In the genomic region with DNA sequence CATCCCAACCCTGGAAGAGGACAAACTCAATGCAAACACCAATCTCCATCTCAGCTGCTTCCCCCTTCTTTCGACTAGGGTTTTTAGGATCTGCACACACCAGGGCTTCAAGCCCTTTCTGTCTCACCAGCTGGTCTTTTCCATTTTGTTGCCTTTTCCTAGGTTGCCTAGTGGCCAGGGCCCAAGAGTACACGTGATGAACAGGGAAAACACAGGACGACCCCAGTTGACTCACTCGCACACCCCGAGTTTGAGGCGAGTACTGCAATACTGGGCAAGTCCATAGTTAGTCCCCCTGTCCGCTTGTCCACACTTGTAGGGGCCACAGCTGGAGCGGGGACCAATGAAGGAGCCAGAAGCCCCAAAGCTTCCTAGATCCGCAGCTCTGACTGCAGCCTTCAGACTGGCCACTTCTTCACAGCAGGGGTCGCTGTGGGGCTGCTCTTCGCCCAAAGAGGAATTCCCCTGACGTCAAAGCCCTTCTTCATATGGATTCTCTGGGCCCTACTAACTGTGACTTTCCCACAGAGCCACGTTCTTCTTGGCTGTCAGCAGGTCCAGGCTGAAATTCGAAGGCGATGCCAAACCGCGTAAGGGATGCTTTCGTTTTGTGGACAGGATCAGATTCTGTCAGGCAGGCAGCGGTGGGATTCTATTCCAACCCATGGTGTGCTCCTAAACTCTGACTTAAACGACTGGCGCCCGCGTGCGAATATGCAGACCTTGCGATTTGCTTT, we compare ENCODE assay signal across 8 mouse cellular contexts. TPM values are rescaled to one million over a fixed set of nuclear protein-coding genes. Genes with fewer than 3 reads are reported as not detected.
DNase-seq lines count a peak whose midpoint lies in the region; ATAC-seq and TF ChIP-seq lines count a peak whose summit lies in the region.
"Not testable (repeated sequence)": the region's sequence is repeated elsewhere in the genome, so short reads cannot be mapped to it uniquely, and the experiment has no call there.

A gene (plus strand): TSS at position 687 of the 737 bp plus-strand sequence.

- not testable (repeated sequence) for H3K27me3 ChIP-seq in CH12.LX (replicated peaks); forebrain, embryonic 14.5 days (replicated peaks; ENCODE audit: control insufficient read depth, insufficient read depth, low read length); liver, embryonic 16.5 days (ENCODE audit: control insufficient read depth, insufficient read depth, low read depth, low read length)

- H3K4me3 ChIP-seq in CH12.LX (replicated peaks in 1 of 3; ENCODE audit: low read depth in 2 of 3, low read length in 2 of 3, poor library complexity in 1 of 3) = peak within 1 kb of the TSS in 2 of 3 experiments; percentile 13 to 59
- H3K4me3 ChIP-seq in forebrain, embryonic 14.5 days (ENCODE audit: low read depth, low read length) = peak within 1 kb of the TSS; percentile 15; the same call in 1 of the 2 replicates
- H3K4me3 ChIP-seq in liver, embryonic 16.5 days (ENCODE audit: low read depth, low read length) = 0 out of 2 replicates have a peak within 1 kb of the TSS, but pooled peaks have one; percentile 8

- in situ Hi-C loops in CH12.LX (cut with MboI; ENCODE audit: low pct_ligation_motif_present, low pct_unique_long_range_greater_than_20kb, low sequenced_read_pairs) = loop anchor here (25.0 kb wide), 1 partner anchor 98 kb away; no protein-coding TSS in a partner anchor

- 14% methylated on average over 18 of the region's 25 CpGs for WGBS in forebrain, embryonic 14.5 days
- WGBS in liver, embryonic 16.5 days (ENCODE audit: insufficient replicate concordance) = 9% methylated on average over 18 of the region's 25 CpGs

- peak; percentile 37 for TF ChIP-seq RAD21 in CH12.LX (IDR thresholded peaks at IDR 0.05; ENCODE audit: low read depth, low read length)

- not testable (repeated sequence) for H3K9me3 ChIP-seq in CH12.LX (replicated peaks; ENCODE audit: low read length); forebrain, embryonic 14.5 days (replicated peaks; ENCODE audit: control insufficient read depth, low read length); liver, embryonic 16.5 days (replicated peaks; ENCODE audit: control insufficient read depth, low read length)

- H3K79me2 ChIP-seq in CH12.LX (replicated peaks; ENCODE audit: control insufficient read depth, extremely low read depth, insufficient read depth, poor library complexity, severe bottlenecking) = not testable (repeated sequence)

- not testable (repeated sequence) for TF ChIP-seq POLR2A in CH12.LX (IDR thresholded peaks at IDR 0.05; ENCODE audit: low read depth, low read length)

- H3K9ac ChIP-seq in CH12.LX (ENCODE audit: insufficient read depth, low read depth); forebrain, embryonic 14.5 days (ENCODE audit: low read length); liver, embryonic 16.5 days (ENCODE audit: low read depth, low read length): not testable (repeated sequence)

- H3K36me3 ChIP-seq in CH12.LX (replicated peaks in 1 of 2; ENCODE audit: control insufficient read depth in 1 of 2, insufficient read depth in 1 of 2, low read length in 1 of 2); forebrain, embryonic 14.5 days (ENCODE audit: control insufficient read depth, insufficient read depth, low read length); liver, embryonic 16.5 days (ENCODE audit: control insufficient read depth, insufficient read depth): not testable (repeated sequence)

- peak; percentile 43 for ATAC-seq in forebrain, embryonic 14.5 days
- peak; percentile 21; the same call in 1 of the 2 replicates for ATAC-seq in liver, embryonic 16.5 days (ENCODE audit: low read depth)
- ATAC-seq in monocyte, adult 5-6 weeks (replicated peaks; ENCODE audit: insufficient number of reproducible peaks, low FRiP score, low TSS enrichment, poor library complexity, severe bottlenecking) = peak; percentile 81

- not testable (repeated sequence) for H3K4me1 ChIP-seq in CH12.LX (ENCODE audit: control insufficient read depth in 1 of 2, insufficient read depth in 2 of 2); forebrain, embryonic 14.5 days (ENCODE audit: control insufficient read depth, insufficient read depth, low read length); liver, embryonic 16.5 days (ENCODE audit: control insufficient read depth, low read depth, low read length)

- TF ChIP-seq EP300 in CH12.LX (IDR thresholded peaks at IDR 0.05; ENCODE audit: low read length) = not testable (repeated sequence)

- dilution Hi-C loops in CH12.LX (cut with MboI; ENCODE audit: extremely low pct_ligation_motif_present, extremely low pct_unique_long_range_greater_than_20kb, low sequenced_read_pairs) = not testable (repeated sequence)

- peak; percentile 48 for DNase-seq in CH12.LX (ENCODE audit: extremely low read depth)
- peak; percentile 18 for DNase-seq in cerebellum, adult 11-12 months
- DNase-seq in forebrain, embryonic 14.5 days (ENCODE audit: low spot score) = peak; percentile 58
- peak; percentile 53 for DNase-seq in heart, postnatal 4 days
- DNase-seq in kidney, postnatal 25 days = peak; percentile 42
- peak; percentile 18 to 64 for DNase-seq in spleen, postnatal 4 days (ENCODE audit: low spot score in 2 of 2)

- H3K27ac ChIP-seq in CH12.LX (ENCODE audit: insufficient read depth, low read depth); forebrain, embryonic 14.5 days (ENCODE audit: low read depth, low read length); liver, embryonic 16.5 days (ENCODE audit: low read length): not testable (repeated sequence)

- peak within 1 kb of the TSS; percentile 39 for H3K4me2 ChIP-seq in CH12.LX (ENCODE audit: insufficient read depth, low read depth, poor library complexity, severe bottlenecking)
- H3K4me2 ChIP-seq in forebrain, embryonic 14.5 days (ENCODE audit: low read length) = peak within 1 kb of the TSS; percentile 40
- peak within 1 kb of the TSS; percentile 30; the same call in 1 of the 2 replicates for H3K4me2 ChIP-seq in liver, embryonic 16.5 days (ENCODE audit: low read depth, low read length)

- peak in 1 of 2 experiments; percentile 56; a peak in 3 of 4 replicates for TF ChIP-seq CTCF in CH12.LX (conservative IDR thresholded peaks at IDR 0.05 in 1 of 2, IDR thresholded peaks at IDR 0.05 in 1 of 2; ENCODE audit: low read depth in 2 of 2, low read length in 2 of 2)

RNA-seq across cellular contexts. Expression of the gene that starts here (rescaled TPM):
- total RNA-seq in CH12.LX (2012; rRNA removed) (not detected in 2 replicates), CH12.LX (2014; rRNA removed) (not detected in 2 replicates)
- not detected in 2 replicates for polyA plus RNA-seq in CH12.LX (2012; ENCODE audit: insufficient read length, low read depth)
- not detected in 2 replicates for polyA plus RNA-seq in forebrain, embryonic 14.5 days (2014; fragmentation: Nextera tagmentation; extraction: Ambion mirVana)
- total RNA-seq in heart, postnatal 4 days (2021) = not detected
- polyA plus RNA-seq in liver, embryonic 16.5 days (2015; fragmentation: Nextera tagmentation; extraction: Ambion mirVana) = not detected in 2 replicates
- total RNA-seq in monocyte, adult 5-6 weeks (2017) = not detected in 3 replicates

Comparison
In these comparisons a context has a peak if more than half of its experiments do, and no peak if none do; other contexts are left out.
1. Peak in DNase-seq, H3K4me3 ChIP-seq and H3K4me2 ChIP-seq in CH12.LX; RNA of the gene not detected or under 1 TPM.
2. Peak in DNase-seq, ATAC-seq, H3K4me3 ChIP-seq and H3K4me2 ChIP-seq in forebrain, embryonic 14.5 days; RNA of the gene not detected or under 1 TPM.
3. Peak in DNase-seq in heart, postnatal 4 days; RNA of the gene not detected or under 1 TPM.
4. Peak in ATAC-seq, H3K4me3 ChIP-seq and H3K4me2 ChIP-seq in liver, embryonic 16.5 days; RNA of the gene not detected or under 1 TPM.
5. Peak in ATAC-seq in monocyte, adult 5-6 weeks; RNA of the gene not detected or under 1 TPM.
6. ATAC-seq: peak in every context shown above with its lines; median percentile 81 in monocyte, adult 5-6 weeks; 43 in forebrain, embryonic 14.5 days; 21 in liver, embryonic 16.5 days.